Mouse (Mus musculus) heart, embryonic 11.5 days (tissue): ENCODE results near the gene Cntn4. TPM values are rescaled to one million over a fixed set of nuclear protein-coding genes. Genes with fewer than 3 reads are reported as not detected.

Source experiments
- ATAC-seq: fragments of 200-750 bp; cut with Nextera tagmentation; replicated peaks from 2 replicates; pipeline ENCODE4 v1.8.0; 2017; ENCODE audit warnings: moderate library complexity; ENCODE audit not compliant: insufficient number of reproducible peaks, low FRiP score, low TSS enrichment
- H3K27ac ChIP-seq: fragments of 300-500 bp; sonication (generic); 2 replicates; pipeline ENCODE4 v1.5.1; 2014; ENCODE audit warnings: mild to moderate bottlenecking, low read depth, low read length
- H3K27me3 ChIP-seq: fragments of 300-500 bp; sonication (generic); 2 replicates; pipeline ENCODE4 v1.6.1; 2014; ENCODE audit warnings: mild to moderate bottlenecking, low read length, mixed read lengths; ENCODE audit not compliant: control insufficient read depth, insufficient read depth
- H3K36me3 ChIP-seq: fragments of 300-500 bp; sonication (generic); 2 replicates; pipeline ENCODE4 v1.6.1; 2014; ENCODE audit warnings: mild to moderate bottlenecking, low read length, moderate library complexity, mixed read lengths; ENCODE audit not compliant: control insufficient read depth, insufficient read depth
- H3K4me1 ChIP-seq: fragments of 300-500 bp; sonication (generic); 2 replicates; pipeline ENCODE4 v1.6.1; 2014; ENCODE audit warnings: low read length; ENCODE audit not compliant: control insufficient read depth, insufficient read depth
- H3K4me2 ChIP-seq: fragments of 300-500 bp; sonication (generic); 2 replicates; pipeline ENCODE4 v1.6.1; 2014; ENCODE audit warnings: mild to moderate bottlenecking, moderate library complexity
- H3K4me3 ChIP-seq: fragments of 300-500 bp; sonication (generic); 2 replicates; pipeline ENCODE4 v1.5.1; 2014; ENCODE audit warnings: low read depth, low read length
- H3K9ac ChIP-seq: fragments of 300-500 bp; sonication (generic); 2 replicates; pipeline ENCODE4 v1.6.1; 2014; ENCODE audit warnings: mild to moderate bottlenecking, low read depth, low read length, moderate library complexity
- H3K9me3 ChIP-seq: fragments of 300-500 bp; sonication (generic); replicated peaks from 2 replicates; pipeline ENCODE4 v1.6.1; 2016; ENCODE audit warnings: low read length; ENCODE audit not compliant: control insufficient read depth
- WGBS: fragments of 180-500 bp; shearing (Covaris S2); extraction: QIAGEN DNeasy Blood & Tissue Kit; methylation state at CpG from one replicate; pipeline ENCODE4 v1.1.7; 2014; ENCODE audit not compliant: insufficient replicate concordance; 5-methylcytosine and 5-hydroxymethylcytosine counted together
- polyA plus RNA-seq: library from polyadenylated mRNA; unstranded; fragments of >200 nt; fragmentation: Nextera tagmentation; extraction: Ambion mirVana; gene quantifications from 2 replicates; pipeline ENCODE4 v1.2.1, GENCODE M21; 2014

Cntn4 gene
- polyA plus RNA-seq, 1 experiment from 2014 or later: 1.8 TPM

- 46% methylated on average over 2 of the region's 2 CpGs for WGBS
- Histone ChIP-seq H3K27me3 (no peaks in the 10 kb centered on the region), H3K27ac (no peak overlapping the region), H3K4me2 (no peak overlapping the region), H3K36me3 (no peaks in the 10 kb centered on the region), H3K9me3 (no peaks in the 10 kb centered on the region), H3K4me3 (no peak overlapping the region), H3K9ac (no peak overlapping the region), H3K4me1 (no peaks in the 10 kb centered on the region)
- ATAC-seq: no peak
Measured at GRCm38 (mm10) chr6:106153530-106153929, 476.1 kb downstream of the Cntn4 start.

GRCm38 (mm10) chr6:106155362-106155761, 477.9 kb downstream of the Cntn4 start:
- Histone ChIP-seq H3K9ac (no peak overlapping the region), H3K4me1 (no peaks in the 10 kb centered on the region), H3K27me3 (no peaks in the 10 kb centered on the region), H3K9me3 (no peaks in the 10 kb centered on the region), H3K4me3 (no peak overlapping the region), H3K27ac (no peak overlapping the region), H3K36me3 (no peaks in the 10 kb centered on the region), H3K4me2 (no peak overlapping the region)
- no peak for ATAC-seq
- WGBS: 83% methylated on average over 3 of the region's 3 CpGs

- no peak for ATAC-seq
- no peaks in the 10 kb centered on the region for H3K4me1 ChIP-seq
- no peaks in the 10 kb centered on the region for H3K36me3 ChIP-seq
- no peaks in the 10 kb centered on the region for H3K9me3 ChIP-seq
- H3K4me3 ChIP-seq: no peak overlapping the region
- H3K27ac ChIP-seq: no peak overlapping the region
- no peak overlapping the region for H3K9ac ChIP-seq
- H3K27me3 ChIP-seq: no peaks in the 10 kb centered on the region
- WGBS: 88% methylated on average over 5 of the region's 5 CpGs
- H3K4me2 ChIP-seq: no peak overlapping the region
Measured at GRCm38 (mm10) chr6:106177546-106177945, 500.1 kb downstream of the Cntn4 start.

- no peak for ATAC-seq
- Histone ChIP-seq H3K4me2 (no peak overlapping the region), H3K9ac (no peak overlapping the region), H3K9me3 (no peaks in the 10 kb centered on the region), H3K27me3 (no peaks in the 10 kb centered on the region), H3K4me1 (no peaks in the 10 kb centered on the region), H3K27ac (no peak overlapping the region), H3K4me3 (no peak overlapping the region), H3K36me3 (no peaks in the 10 kb centered on the region)
- 88% methylated on average over 2 of the region's 2 CpGs for WGBS
Measured at GRCm38 (mm10) chr6:106181596-106181995, 504.1 kb downstream of the Cntn4 start.

GRCm38 (mm10) chr6:106200974-106201373, 523.5 kb downstream of the Cntn4 start:
- 82% methylated on average over 1 of the region's 1 CpGs for WGBS
- Histone ChIP-seq H3K27ac (no peak overlapping the region), H3K4me1 (no peaks in the 10 kb centered on the region), H3K9ac (no peak overlapping the region), H3K9me3 (no peaks in the 10 kb centered on the region), H3K36me3 (no peaks in the 10 kb centered on the region), H3K4me2 (no peak overlapping the region), H3K27me3 (no peaks in the 10 kb centered on the region), H3K4me3 (no peak overlapping the region)
- no peak for ATAC-seq

GRCm38 (mm10) chr6:106207401-106207800, 529.9 kb downstream of the Cntn4 start:
- Histone ChIP-seq H3K9me3 (no peaks in the 10 kb centered on the region), H3K4me1 (no peaks in the 10 kb centered on the region), H3K27ac (no peak overlapping the region), H3K9ac (no peak overlapping the region), H3K4me2 (no peak overlapping the region), H3K27me3 (no peaks in the 10 kb centered on the region), H3K36me3 (no peaks in the 10 kb centered on the region), H3K4me3 (no peak overlapping the region)
- ATAC-seq: no peak

GRCm38 (mm10) chr6:106213071-106213470, 535.6 kb downstream of the Cntn4 start:
- Histone ChIP-seq H3K9ac (no peak overlapping the region), H3K27me3 (no peaks in the 10 kb centered on the region), H3K4me2 (no peak overlapping the region), H3K36me3 (no peaks in the 10 kb centered on the region), H3K4me3 (no peak overlapping the region), H3K4me1 (no peaks in the 10 kb centered on the region), H3K27ac (no peak overlapping the region), H3K9me3 (no peaks in the 10 kb centered on the region)
- ATAC-seq: no peak
- WGBS: 57% methylated on average over 4 of the region's 4 CpGs

GRCm38 (mm10) chr6:106237046-106237948, 559.8 kb downstream of the Cntn4 start:
- Histone ChIP-seq H3K4me3 (no peak overlapping the region), H3K4me1 (no peaks in the 10 kb centered on the region), H3K4me2 (no peak overlapping the region), H3K9ac (no peak overlapping the region), H3K9me3 (no peaks in the 10 kb centered on the region), H3K27ac (no peak overlapping the region), H3K27me3 (no peaks in the 10 kb centered on the region), H3K36me3 (no peaks in the 10 kb centered on the region)
- WGBS: 73% methylated on average over 12 of the region's 12 CpGs
- no peak for ATAC-seq

GRCm38 (mm10) chr6:106241553-106241952, 564.1 kb downstream of the Cntn4 start:
- H3K27me3 ChIP-seq: no peaks in the 10 kb centered on the region
- no peaks in the 10 kb centered on the region for H3K9me3 ChIP-seq
- H3K27ac ChIP-seq: no peak overlapping the region
- no peak overlapping the region for H3K9ac ChIP-seq
- ATAC-seq: no peak
- no peak overlapping the region for H3K4me2 ChIP-seq
- H3K36me3 ChIP-seq: no peaks in the 10 kb centered on the region
- WGBS: 56% methylated on average over 1 of the region's 1 CpGs
- no peak overlapping the region for H3K4me3 ChIP-seq
- H3K4me1 ChIP-seq: no peaks in the 10 kb centered on the region
